11 mouse cellular contexts compared by ENCODE assay signal in genomic region chr10:116986264-116987082, GRCm38 (mm10). TPM values are rescaled to one million over a fixed set of nuclear protein-coding genes. Genes with fewer than 3 reads are reported as not detected.
A peak's percentile ranks its signal among the peaks of the same experiment; 100 is the strongest.
DNase-seq lines count a peak whose midpoint lies in the region; ATAC-seq and TF ChIP-seq lines count a peak whose summit lies in the region.
"Had no signal": no experiment of that assay in that cellular context is flagged by ENCODE, and none has a peak within 500 bp of the region (broad histone marks: within the 10 kb centered on the region; RNA-seq: fewer than 3 reads in every experiment).

Gene Best3, plus strand, starts transcription at chr10:116986314.

- no peak for ATAC-seq in stomach, postnatal 0 days (ENCODE audit: low FRiP score, low TSS enrichment)
- no peak for ATAC-seq in monocyte, adult 5-6 weeks (replicated peaks; ENCODE audit: insufficient number of reproducible peaks, low FRiP score, low TSS enrichment, poor library complexity, severe bottlenecking)

- no peak; the same call in 1 of the 2 replicates for TF ChIP-seq POLR2A in lung, adult 2 months (IDR thresholded peaks at IDR 0.05; ENCODE audit: borderline replicate concordance, extremely low read depth, low read depth, low read length)

- no peak for TF ChIP-seq EP300 in stomach, postnatal 0 days (optimal IDR thresholded peaks at IDR 0.05)

- DNase-seq in gastrocnemius, adult 18-20 months (ENCODE audit: low spot score), result peak; percentile 45
- no peak for DNase-seq in gastrocnemius, postnatal 10 days
- no peak for DNase-seq in lung, adult 2 months
- DNase-seq in lung, postnatal 14 days, result no peak
- peak; percentile 34 for DNase-seq in lung, postnatal 10 days
- no peak for DNase-seq in stomach, postnatal 0 days (ENCODE audit: low spot score)
- no peak for DNase-seq in right cerebral cortex, postnatal 10 days (ENCODE audit: low spot score in 2 of 2)

- TF ChIP-seq CTCF in lung, adult 2 months (IDR thresholded peaks at IDR 0.05; ENCODE audit: insufficient read depth, low read length), result no peak
- TF ChIP-seq CTCF in stomach, postnatal 0 days (IDR thresholded peaks at IDR 0.05; ENCODE audit: low read depth), result no peak

- H3K4me3 ChIP-seq in lung, adult 2 months (replicated peaks; ENCODE audit: extremely low read depth, low read depth, low read length), result peak within 1 kb of the TSS; percentile 61
- no peak within 1 kb of the TSS for H3K4me3 ChIP-seq in stomach, postnatal 0 days (ENCODE audit: low read depth, low read length)
- H3K4me3 ChIP-seq: neural tube, embryonic 12.5 days had no signal

- H3K36me3 ChIP-seq in stomach, postnatal 0 days (ENCODE audit: control insufficient read depth, insufficient read depth, low read length), result no peaks in the 10 kb centered on the region
- H3K36me3 ChIP-seq: neural tube, embryonic 12.5 days had no signal

- WGBS in lung, adult 2 months, result 32% methylated on average over 21 of the region's 21 CpGs
- WGBS in stomach, postnatal 0 days, result 32% methylated on average over 21 of the region's 21 CpGs

- H3K27ac ChIP-seq in stomach, postnatal 0 days (replicated peaks), result no peak within 1 kb of the TSS
- H3K27ac ChIP-seq: neural tube, embryonic 12.5 days had no signal

- H3K4me1 ChIP-seq in lung, adult 2 months (ENCODE audit: control insufficient read depth, insufficient read depth, low read length), result no peaks in the 10 kb centered on the region; the same call in 1 of the 2 replicates
- H3K4me1 ChIP-seq in stomach, postnatal 0 days (replicated peaks; ENCODE audit: control insufficient read depth, insufficient read depth), result no peaks in the 10 kb centered on the region; the same call in 1 of the 2 replicates
- H3K4me1 ChIP-seq: neural tube, embryonic 12.5 days had no signal

- H3K9ac ChIP-seq in stomach, postnatal 0 days (ENCODE audit: low read length), result peak within 1 kb of the TSS; percentile 36
- H3K9ac ChIP-seq: neural tube, embryonic 12.5 days had no signal

- H3K27me3 ChIP-seq in stomach, postnatal 0 days (ENCODE audit: control insufficient read depth, insufficient read depth, low read length), result no peaks in the 10 kb centered on the region
- H3K27me3 ChIP-seq: CH12.LX; neural tube, embryonic 12.5 days had no signal

- no peaks in the 10 kb centered on the region for H3K9me3 ChIP-seq in stomach, postnatal 0 days (ENCODE audit: control insufficient read depth, low read length)
- H3K9me3 ChIP-seq: neural tube, embryonic 12.5 days had no signal

- H3K4me2 ChIP-seq in stomach, postnatal 0 days (replicated peaks; ENCODE audit: low read depth), result peak within 1 kb of the TSS; percentile 29
- H3K4me2 ChIP-seq: neural tube, embryonic 12.5 days had no signal

RNA-seq across cellular contexts. Expression of gene Best3, which starts in this region (rescaled TPM):
- total RNA-seq in gastrocnemius, adult 18-20 months (2021), result 10 to 100 TPM; 23.5 to 29.6 TPM
- total RNA-seq in gastrocnemius, postnatal 10 days (2021), result 1 to 10 TPM; 5.6 to 7.6 TPM
- 2.2 and 3.4 TPM in 2 replicates for polyA plus RNA-seq in lung, adult 2 months (2012; rRNA removed)
- 0.08 and 0.10 TPM in 2 replicates for polyA plus RNA-seq in stomach, postnatal 0 days (2015; fragmentation: Nextera tagmentation; extraction: Ambion mirVana)
- total RNA-seq in monocyte, adult 5-6 weeks (2017), result not detected in 3 replicates
- total RNA-seq: CH12.LX; liver, adult 2 months had no signal
- polyA plus RNA-seq: liver, adult 2 months had no signal

Comparison
In these comparisons a context has a peak if more than half of its experiments do, and no peak if none do; other contexts are left out.
1. DNase-seq: peak in gastrocnemius, adult 18-20 months (single experiment) and lung, postnatal 10 days (single experiment); none in gastrocnemius, postnatal 10 days (single experiment), lung, adult 2 months (single experiment), lung, postnatal 14 days (single experiment), stomach, postnatal 0 days (single experiment) and right cerebral cortex, postnatal 10 days (0 of 2).